Mouse (Mus musculus) MEL (cell line): ENCODE data around the gene Chchd2. TPM values are rescaled to one million over a fixed set of nuclear protein-coding genes. Genes with fewer than 3 reads are reported as not detected.

Source experiments
- DNase-seq: peaks from one replicate; pipeline ENCODE4 v3.0.0; 2011; ENCODE audit warnings: low read depth, low spot score
- H3K27ac ChIP-seq: 2 replicates; pipeline ENCODE4 v1.5.1; 2012; ENCODE audit warnings: low read depth, mild to moderate bottlenecking, control low read depth, low read length, moderate library complexity; ENCODE audit not compliant: control insufficient read depth
- H3K27me3 ChIP-seq, 2 experiments: fragments of 150-350 bp in 1 of 2; sonication (generic) in 1 of 2; 2 replicates each; pipeline ENCODE4 v1.6.1; 2012; ENCODE audit warnings: low read length in 2 of 2, mild to moderate bottlenecking in 2 of 2, improper control_type of control experiment in 1 of 2, moderate library complexity in 1 of 2; ENCODE audit not compliant: insufficient read depth in 2 of 2, control insufficient read depth in 1 of 2
- H3K36me3 ChIP-seq, 2 experiments: 2 replicates each; pipeline ENCODE4 v1.6.1; 2012 to 2014; ENCODE audit warnings: low read length in 2 of 2, improper control_type of control experiment in 1 of 2, inconsistent platforms in 1 of 2, mild to moderate bottlenecking in 1 of 2; ENCODE audit not compliant: insufficient read depth in 2 of 2, control insufficient read depth in 1 of 2
- H3K4me1 ChIP-seq, 2 experiments: fragments of 150-350 bp in 1 of 2; sonication (generic) in 1 of 2; 2 replicates each; pipeline ENCODE4 v1.6.1; 2012; ENCODE audit warnings: low read length in 2 of 2, improper control_type of control experiment in 1 of 2, mild to moderate bottlenecking in 1 of 2; ENCODE audit not compliant: insufficient read depth in 2 of 2, control insufficient read depth in 1 of 2
- H3K4me3 ChIP-seq, 2 experiments: fragments of 150-350 bp in 1 of 2; sonication (generic) in 1 of 2; 2 replicates each; pipeline ENCODE4 v1.5.1; 2012; ENCODE audit warnings: low read depth in 2 of 2, low read length in 2 of 2, mild to moderate bottlenecking in 2 of 2, moderate library complexity in 2 of 2, control low read depth in 1 of 2, improper control_type of control experiment in 1 of 2; ENCODE audit not compliant: control insufficient read depth in 1 of 2, insufficient read depth in 1 of 2
- H3K79me2 ChIP-seq: 2 replicates; pipeline ENCODE4 v1.6.1; 2012; ENCODE audit warnings: mild to moderate bottlenecking, low read length, moderate library complexity; ENCODE audit not compliant: control insufficient read depth, poor library complexity, insufficient read depth
- H3K9ac ChIP-seq: 2 replicates; pipeline ENCODE4 v1.6.1; 2012; ENCODE audit warnings: low read depth, mild to moderate bottlenecking, control low read depth, low read length, moderate library complexity; ENCODE audit not compliant: control insufficient read depth, poor library complexity, severe bottlenecking
- H3K9me3 ChIP-seq: fragments of 150-350 bp; sonication (generic); replicated peaks from 2 replicates; pipeline ENCODE4 v1.6.1; 2012; ENCODE audit warnings: mild to moderate bottlenecking, low read length, improper control_type of control experiment, moderate library complexity; ENCODE audit not compliant: insufficient read depth
- CHD2 ChIP-seq: IDR thresholded peaks from 2 replicates; pipeline ENCODE4 v1.6.1; 2011; ENCODE audit warnings: low read length, improper control_type of control experiment
- CTCF ChIP-seq, 3 experiments: IDR thresholded peaks in 2 of 3; conservative IDR thresholded peaks in 1 of 3; 2 replicates each; pipeline ENCODE4 v1.5.1; 2011 to 2012; ENCODE audit warnings: low read length in 3 of 3, low read depth in 2 of 3, mild to moderate bottlenecking in 2 of 3, improper control_type of control experiment in 1 of 3, inconsistent platforms in 1 of 3, mixed read lengths in 1 of 3, moderate library complexity in 1 of 3; ENCODE audit not compliant: control insufficient read depth in 1 of 3, insufficient read depth in 1 of 3, poor library complexity in 1 of 3, severe bottlenecking in 1 of 3
- GABPA ChIP-seq: IDR thresholded peaks from 2 replicates; pipeline ENCODE4 v1.6.1; 2012; ENCODE audit warnings: low read depth, mild to moderate bottlenecking, inconsistent platforms, low read length, improper control_type of control experiment, moderate library complexity
- GATA1 ChIP-seq: IDR thresholded peaks from 2 replicates; pipeline ENCODE4 v1.6.1; 2011; ENCODE audit warnings: low read depth, low read length, improper control_type of control experiment
- JUND ChIP-seq: IDR thresholded peaks from 2 replicates; pipeline ENCODE4 v1.6.1; 2011; ENCODE audit warnings: low read depth, mild to moderate bottlenecking, improper control_type of control experiment, low read length
- KAT2A ChIP-seq: conservative IDR thresholded peaks from 2 replicates; pipeline ENCODE4 v1.6.1; 2012; ENCODE audit warnings: low read depth, low read length, improper control_type of control experiment, inconsistent platforms
- MAFK ChIP-seq: IDR thresholded peaks from 2 replicates; pipeline ENCODE4 v1.6.1; 2011; ENCODE audit warnings: low read depth, mild to moderate bottlenecking, low read length, improper control_type of control experiment, borderline replicate concordance
- MAX ChIP-seq: IDR thresholded peaks from 2 replicates; pipeline ENCODE4 v1.6.1; 2011; ENCODE audit warnings: low read length, improper control_type of control experiment
- RAD21 ChIP-seq: IDR thresholded peaks from 2 replicates; pipeline ENCODE4 v1.6.1; 2011; ENCODE audit warnings: mild to moderate bottlenecking, low read depth, low read length, improper control_type of control experiment
- SMC3 ChIP-seq: IDR thresholded peaks from 2 replicates; pipeline ENCODE4 v1.6.1; 2011; ENCODE audit warnings: low read depth, low read length, improper control_type of control experiment
- TCF12 ChIP-seq: IDR thresholded peaks from 2 replicates; pipeline ENCODE4 v1.6.1; 2014; ENCODE audit warnings: low read depth, mild to moderate bottlenecking, inconsistent platforms, low read length, improper control_type of control experiment, moderate library complexity
- UBTF ChIP-seq: IDR thresholded peaks from 2 replicates; pipeline ENCODE4 v1.6.1; 2012; ENCODE audit warnings: low read depth, mild to moderate bottlenecking, inconsistent platforms, low read length, improper control_type of control experiment, moderate library complexity, borderline replicate concordance; ENCODE audit not compliant: insufficient read depth
- USF2 ChIP-seq, 2 experiments: IDR thresholded peaks; 2 replicates each; pipeline ENCODE4 v1.6.1; 2011 to 2012; ENCODE audit warnings: improper control_type of control experiment in 2 of 2, low read length in 2 of 2, borderline replicate concordance in 1 of 2, inconsistent platforms in 1 of 2, low read depth in 1 of 2, mild to moderate bottlenecking in 1 of 2; ENCODE audit not compliant: insufficient read depth in 1 of 2
- ZKSCAN1 ChIP-seq: IDR thresholded peaks from 2 replicates; pipeline ENCODE4 v1.6.1; 2012; ENCODE audit warnings: low read depth, mild to moderate bottlenecking, inconsistent platforms, low read length, improper control_type of control experiment, moderate library complexity
- ZNF384 ChIP-seq: IDR thresholded peaks from 2 replicates; pipeline ENCODE4 v1.6.1; 2012; ENCODE audit warnings: low read depth, mild to moderate bottlenecking, inconsistent platforms, low read length, improper control_type of control experiment
- polyA plus RNA-seq, 2 experiments: library from polyadenylated mRNA; stranded (reverse) in 1 of 2; unstranded in 1 of 2; fragments of >175 nt in 1 of 2; fragments of >200 nt in 1 of 2; gene quantifications; 2 replicates each; pipeline versions ENCODE4 v1.2.1 to v1.2.4; 2012; ENCODE audit warnings: low replicate concordance in 2 of 2, low read depth in 1 of 2; ENCODE audit not compliant: insufficient read length in 2 of 2, insufficient read depth in 1 of 2, missing spikeins in 1 of 2
- total RNA-seq: library from RNA; depleted of rRNA; stranded (reverse); fragments of 300-350 nt; gene quantifications from 2 replicates; pipeline ENCODE4 v1.2.3, GENCODE M21; 2012

Gene Chchd2
- total and polyA plus RNA-seq, 3 experiments: 588 to 951 TPM; not detected in 1

DNA sequence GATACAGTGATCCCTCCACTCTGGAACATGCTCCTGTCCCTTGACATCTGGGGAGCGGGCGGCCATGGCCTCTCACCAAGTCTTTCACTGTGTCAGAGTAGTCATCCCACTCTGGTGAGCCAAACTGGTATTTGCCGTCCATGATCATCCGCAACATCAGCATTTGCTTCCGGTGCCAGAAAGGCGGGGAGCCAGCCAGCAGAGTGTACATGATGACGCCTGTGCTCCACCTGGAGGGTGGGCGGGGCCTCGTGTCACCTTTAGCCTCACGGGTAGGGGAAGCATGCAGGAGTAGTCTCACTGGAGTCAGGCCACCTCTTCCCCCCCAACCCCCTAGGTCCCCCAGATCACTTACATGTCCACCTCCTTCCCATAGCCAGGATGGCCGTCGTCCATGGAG is 21.4 kb downstream of the Chchd2 start:
- no peak overlapping the region for H3K4me3 ChIP-seq
- H3K36me3 ChIP-seq: no peaks in the 10 kb centered on the region; a peak in 1 of 4 replicates
- TF ChIP-seq MAX (no peak), ZNF384 (no peak), GABPA (no peak), USF2 (IDR thresholded peaks at IDR 0.05; ENCODE audit: borderline replicate concordance in 1 of 2, insufficient read depth in 1 of 2, low read depth in 1 of 2, low read length in 2 of 2) (no peak), RAD21 (no peak), ZKSCAN1 (no peak), TCF12 (no peak), MAFK (no peak), JUND (no peak), CHD2 (no peak), GATA1 (no peak)
- H3K9me3 ChIP-seq: no peaks in the 10 kb centered on the region
- no peak overlapping the region for H3K9ac ChIP-seq
- H3K79me2 ChIP-seq: no peaks in the 10 kb centered on the region
- no peak overlapping the region for H3K27ac ChIP-seq
- no peaks in the 10 kb centered on the region for H3K27me3 ChIP-seq
- no peak for DNase-seq
- H3K4me1 ChIP-seq: no peaks in the 10 kb centered on the region

DNA sequence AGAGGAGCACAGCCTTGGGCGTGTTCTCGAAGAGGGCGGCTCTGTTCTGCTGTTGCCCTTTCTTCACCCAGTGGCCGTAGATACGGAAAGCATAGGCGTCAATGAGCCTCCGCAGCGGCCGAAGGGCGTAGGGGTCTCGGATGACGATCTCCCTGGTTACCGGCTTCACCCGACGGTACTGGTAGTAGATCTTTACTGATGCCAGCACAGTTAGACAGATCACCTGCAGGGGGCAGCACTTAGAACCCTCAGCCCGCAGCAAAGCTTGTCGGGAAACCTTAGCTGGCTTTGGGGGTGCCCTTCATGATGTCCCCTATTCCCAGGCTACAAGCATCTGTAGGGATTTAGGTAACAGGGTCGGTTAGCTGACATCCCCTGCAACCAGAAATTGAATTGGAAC is 22.8 kb downstream of the Chchd2 start:
- H3K9ac ChIP-seq: no peak overlapping the region
- no peaks in the 10 kb centered on the region for H3K79me2 ChIP-seq
- no peaks in the 10 kb centered on the region for H3K27me3 ChIP-seq
- no peaks in the 10 kb centered on the region; a peak in 1 of 4 replicates for H3K36me3 ChIP-seq
- no peak overlapping the region for H3K4me3 ChIP-seq
- H3K4me1 ChIP-seq: no peaks in the 10 kb centered on the region
- peak; percentile 29 for TF ChIP-seq SMC3
- TF ChIP-seq UBTF: no peak
- TF ChIP-seq CTCF (IDR thresholded peaks at IDR 0.05 in 2 of 3, conservative IDR thresholded peaks at IDR 0.05 in 1 of 3; ENCODE audit: control insufficient read depth in 1 of 3, insufficient read depth in 1 of 3, low read depth in 2 of 3, low read length in 3 of 3, poor library complexity in 1 of 3, severe bottlenecking in 1 of 3): peak; percentile 51 to 65 (median 56)
- DNase-seq: peak; percentile 52
- no peak overlapping the region for H3K27ac ChIP-seq
- H3K9me3 ChIP-seq: no peaks in the 10 kb centered on the region

- H3K27ac ChIP-seq: no peak overlapping the region
- TF ChIP-seq JUND (no peak), SMC3 (no peak), KAT2A (no peak), TCF12 (no peak)
- TF ChIP-seq, all 39 proteins: peak for 0
- DNase-seq: no peak
- Histone ChIP-seq H3K9me3 (no peaks in the 10 kb centered on the region), H3K4me1 (no peaks in the 10 kb centered on the region), H3K27me3 (no peaks in the 10 kb centered on the region), H3K4me3 (no peak overlapping the region), H3K9ac (no peak overlapping the region), H3K79me2 (no peaks in the 10 kb centered on the region), H3K36me3 (no peaks in the 10 kb centered on the region; a peak in 1 of 4 replicates)
Observed at GRCm38 (mm10) chr5:129862325-129862724, 24.9 kb downstream of the Chchd2 start.
